Mouse (Mus musculus) retina, postnatal 1 day (tissue): Measurements from ENCODE around the gene Pcgf5.
"Not testable (repeated sequence)": the region's sequence is repeated elsewhere in the genome, so short reads cannot be mapped to it uniquely, and the experiment has no call there.

Experiments used
- DNase-seq: peaks from one replicate; pipeline ENCODE4 v3.0.0-alpha.2; 2012

Gene Pcgf5

GRCm38 (mm10) chr19:36388502-36388901, 40.4 kb downstream of the Pcgf5 start:
- no peak for DNase-seq

DNA sequence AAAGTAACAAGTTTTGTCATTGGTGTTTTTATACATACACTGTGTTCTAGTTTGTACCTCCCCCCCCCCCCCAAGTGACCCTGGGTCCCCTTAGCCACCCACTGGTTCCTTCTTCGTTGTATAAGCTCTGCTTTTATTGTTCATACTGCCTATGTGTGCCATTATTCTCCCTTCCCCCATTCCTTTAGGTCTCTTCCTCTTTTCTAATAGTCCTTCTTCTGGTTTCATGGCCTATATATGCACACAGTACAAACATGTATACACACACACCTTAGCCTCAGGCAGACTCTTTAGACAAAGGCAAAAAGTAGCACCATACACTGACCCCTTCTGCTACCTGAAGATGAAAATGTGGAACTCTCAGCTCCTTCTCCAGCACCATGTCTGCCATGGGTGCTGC, 42.6 kb downstream of the Pcgf5 start:
- no peak for DNase-seq

- DNase-seq, result no peak
Measured at GRCm38 (mm10) chr19:36398500-36398899, 50.4 kb downstream of the Pcgf5 start.

GRCm38 (mm10) chr19:36408352-36409100, 60.4 kb downstream of the Pcgf5 start:
- peak; percentile 4 for DNase-seq

DNA sequence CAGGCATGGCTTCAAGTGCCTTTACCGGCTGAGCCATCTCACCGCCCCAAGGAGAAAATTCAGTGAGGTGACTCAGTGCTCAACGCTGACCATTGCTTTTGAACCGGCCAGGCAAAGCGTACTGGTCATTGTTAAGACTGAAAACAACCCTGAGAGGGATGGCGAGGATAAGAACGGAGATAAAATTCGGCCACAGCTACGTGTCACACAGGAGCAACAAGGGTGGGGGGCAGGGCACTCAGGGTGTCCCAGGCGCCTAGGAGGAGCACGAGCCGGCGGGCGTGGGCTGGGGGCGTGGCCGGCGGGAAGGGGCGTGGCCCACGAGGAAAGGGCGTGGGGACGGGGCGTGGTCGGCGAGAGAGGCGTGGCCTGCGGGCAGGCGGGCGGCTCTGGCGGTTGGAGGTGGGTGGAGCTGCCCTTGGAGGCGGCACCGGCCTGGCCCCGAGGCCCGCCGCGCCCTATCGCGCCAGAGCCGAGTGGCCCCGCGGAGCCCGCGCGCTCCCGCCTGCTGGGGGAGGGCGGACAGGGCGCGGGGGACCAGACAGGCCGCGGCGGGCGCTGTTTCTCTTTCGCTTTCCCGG, 61.3 kb downstream of the Pcgf5 start:
- DNase-seq, result peak; percentile 94

DNA sequence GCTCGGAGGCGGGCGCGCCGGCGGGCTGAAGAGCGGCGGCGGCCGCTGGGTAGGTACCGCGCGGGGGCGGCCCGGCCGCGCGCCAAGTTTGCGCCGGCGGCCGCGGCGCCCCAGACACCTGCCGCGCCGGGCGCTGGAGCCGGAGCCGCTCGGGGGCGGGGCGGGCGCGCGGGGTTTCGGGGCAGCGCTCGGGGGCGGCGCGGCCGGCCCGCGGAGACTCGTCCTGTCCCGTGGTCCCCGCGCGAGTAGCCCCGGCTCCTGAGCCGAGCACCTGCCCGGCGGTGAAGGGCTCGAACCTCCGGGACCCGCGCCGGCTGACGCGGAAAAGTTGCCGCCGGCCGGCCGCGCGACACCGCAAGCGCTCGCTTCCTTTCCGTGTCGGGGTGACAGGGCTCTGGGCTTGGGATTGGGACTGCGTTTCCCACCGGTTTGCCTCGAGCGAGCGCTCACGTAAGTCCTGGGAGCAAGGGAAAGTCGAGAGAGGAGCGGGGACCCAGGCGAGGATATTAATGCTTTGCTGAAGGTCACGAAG, 61.8 kb downstream of the Pcgf5 start:
- peak; percentile 50 for DNase-seq

DNA sequence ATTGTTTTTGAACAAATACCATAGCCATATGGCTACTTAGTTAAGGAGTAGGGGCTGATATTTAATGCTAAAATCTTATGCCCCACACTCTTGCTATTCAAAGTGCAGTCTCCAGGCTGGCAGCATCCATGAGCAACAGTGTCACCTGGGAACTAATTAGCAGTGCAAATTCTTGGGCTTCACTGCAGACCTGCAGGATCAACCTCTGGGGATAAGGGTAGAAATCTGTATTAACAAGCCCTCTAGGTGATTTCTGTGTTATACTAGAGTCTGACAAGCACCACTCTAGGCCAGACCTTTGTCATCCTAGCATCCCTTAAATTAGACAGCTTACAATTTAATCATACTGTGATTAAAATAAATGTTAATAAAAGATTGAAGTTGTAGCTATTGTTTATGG, 71.8 kb downstream of the Pcgf5 start:
- no peak for DNase-seq

- DNase-seq, result no peak
Measured at GRCm38 (mm10) chr19:36427195-36427876, 79.2 kb downstream of the Pcgf5 start.

DNA sequence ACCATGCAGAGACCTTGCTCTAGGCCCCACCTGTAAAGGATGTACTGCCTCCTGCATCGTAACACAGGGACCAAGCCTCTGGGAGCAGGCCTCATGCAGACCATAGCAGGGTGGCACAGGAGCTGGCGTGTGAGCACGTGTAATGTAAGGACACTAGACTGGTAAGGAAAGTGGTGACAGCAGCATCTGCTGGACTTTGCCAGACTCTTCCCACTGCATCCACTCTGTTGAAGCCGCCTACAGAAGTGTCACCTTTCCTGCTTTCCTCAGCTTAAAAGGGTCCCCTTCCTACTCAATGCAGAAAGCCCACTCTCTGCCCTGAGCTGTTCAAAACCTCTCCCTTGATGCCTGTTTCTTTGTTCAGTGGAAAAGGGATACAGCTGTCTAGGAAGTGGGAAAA, 80.0 kb downstream of the Pcgf5 start:
- DNase-seq, result no peak

DNA sequence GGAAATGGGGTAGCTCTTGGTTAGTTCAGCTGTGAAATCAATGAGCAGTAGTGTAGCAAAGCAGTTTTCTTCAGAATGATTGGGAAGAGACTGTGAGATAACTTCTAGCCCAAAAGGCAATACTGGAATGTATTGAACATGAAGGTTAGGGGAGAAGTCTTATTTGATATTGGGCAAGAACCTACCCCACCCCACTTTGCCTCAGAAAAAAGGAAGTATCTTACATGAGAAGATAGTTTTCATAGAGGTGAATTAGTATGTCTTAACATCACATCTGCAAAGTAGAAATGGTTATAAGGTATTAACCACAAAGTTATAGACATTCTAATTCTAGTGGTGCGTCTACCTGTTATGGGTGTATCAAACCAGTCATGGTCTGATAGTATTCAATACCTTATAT, 81.2 kb downstream of the Pcgf5 start:
- DNase-seq, result no peak

GRCm38 (mm10) chr19:36433161-36433560, 85.1 kb downstream of the Pcgf5 start:
- no peak for DNase-seq

GRCm38 (mm10) chr19:36439894-36440714, 92.0 kb downstream of the Pcgf5 start:
- DNase-seq, result peak; percentile 61

DNA sequence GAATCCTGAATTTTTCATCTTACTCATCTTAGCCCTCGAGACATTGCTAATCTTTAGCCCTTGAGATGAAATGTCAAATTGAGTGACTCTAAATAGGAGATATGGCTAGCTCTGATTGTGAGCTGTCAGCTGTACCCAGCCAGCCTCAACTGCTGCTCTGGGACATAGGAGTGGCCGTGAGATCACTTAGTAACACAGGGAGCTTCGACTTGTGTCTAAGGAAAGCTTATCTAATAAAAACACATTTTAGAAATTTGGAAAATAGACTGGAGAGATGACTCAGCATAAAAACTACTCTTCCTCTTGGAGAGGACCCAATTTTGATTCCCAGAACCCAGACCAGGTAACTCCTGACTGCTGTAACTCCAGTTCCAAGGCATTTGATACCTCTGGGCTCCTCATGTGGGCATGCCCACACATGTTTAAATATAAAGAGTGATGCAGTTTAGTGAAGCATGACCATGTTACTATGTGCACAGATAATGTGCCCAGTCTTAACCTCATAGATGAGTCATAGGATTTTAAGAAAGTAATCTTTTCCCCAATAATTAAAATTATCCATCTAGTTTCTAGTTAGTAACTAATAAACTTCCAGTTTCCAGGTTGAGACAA, 103.0 kb downstream of the Pcgf5 start:
- DNase-seq, result no peak

- DNase-seq, result no peak
Measured at GRCm38 (mm10) chr19:36451731-36452130, 103.6 kb downstream of the Pcgf5 start.

- DNase-seq, result not testable (repeated sequence)
Measured at GRCm38 (mm10) chr19:36452210-36452609, 104.1 kb downstream of the Pcgf5 start.

GRCm38 (mm10) chr19:36453451-36453850, 105.3 kb downstream of the Pcgf5 start:
- DNase-seq, result no peak

DNA sequence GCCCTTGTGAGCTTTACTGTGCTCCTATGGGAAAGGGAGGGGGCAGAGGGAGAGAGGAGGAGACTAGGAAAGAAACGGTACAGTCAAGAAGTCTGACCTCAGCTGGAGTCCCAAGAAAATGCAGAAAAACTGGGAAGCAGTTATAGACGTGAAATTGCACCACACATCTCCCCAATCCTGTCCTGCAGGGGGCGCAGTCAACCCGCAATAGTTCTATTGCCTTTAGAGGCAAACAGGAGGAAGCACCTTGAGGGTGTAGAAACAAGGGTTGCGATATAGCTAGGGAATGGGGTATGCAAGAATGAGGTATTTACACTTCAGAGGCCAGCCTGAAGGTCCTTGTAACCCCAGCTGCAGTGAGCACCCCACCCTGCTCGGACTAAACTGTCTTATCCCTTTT, 122.0 kb downstream of the Pcgf5 start:
- DNase-seq, result peak; percentile 57

DNA sequence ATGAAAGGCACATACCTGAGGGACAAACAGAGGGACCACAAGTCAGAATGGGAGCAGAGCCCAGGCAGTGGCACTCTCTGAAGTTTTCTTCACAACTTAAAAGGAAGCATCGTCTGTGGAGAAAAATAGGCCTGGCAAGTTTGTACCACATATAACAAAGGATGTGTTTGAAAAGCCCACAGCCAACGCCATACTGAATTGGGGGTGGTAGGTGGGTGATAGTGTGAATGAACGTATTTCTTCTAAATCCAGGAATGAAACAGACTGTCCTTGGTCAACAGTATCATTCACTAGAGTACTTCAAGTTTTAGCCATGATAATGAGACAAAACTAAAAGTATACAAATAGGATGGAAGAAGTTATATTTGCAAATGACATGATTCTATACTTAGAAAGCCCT, 123.2 kb downstream of the Pcgf5 start:
- DNase-seq, result no peak

DNA sequence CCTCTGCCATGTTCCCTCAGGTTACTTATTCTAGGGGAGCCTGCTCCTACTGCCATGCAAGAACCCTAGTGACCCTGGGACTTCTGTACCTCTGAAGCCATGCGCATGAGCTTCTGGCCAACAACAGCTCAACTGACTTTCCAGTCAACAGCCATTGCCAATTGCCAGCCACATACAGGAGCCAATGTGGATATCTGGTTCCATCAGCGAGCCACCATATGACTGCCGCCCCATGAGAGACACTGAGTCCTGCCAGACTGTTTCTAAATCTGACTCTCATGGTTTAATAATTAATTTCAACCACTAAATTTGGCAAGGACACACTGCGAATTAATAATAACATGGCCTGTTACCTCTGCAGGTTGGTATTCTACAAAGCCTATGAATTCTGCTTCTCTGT, 128.5 kb downstream of the Pcgf5 start:
- no peak for DNase-seq

DNA sequence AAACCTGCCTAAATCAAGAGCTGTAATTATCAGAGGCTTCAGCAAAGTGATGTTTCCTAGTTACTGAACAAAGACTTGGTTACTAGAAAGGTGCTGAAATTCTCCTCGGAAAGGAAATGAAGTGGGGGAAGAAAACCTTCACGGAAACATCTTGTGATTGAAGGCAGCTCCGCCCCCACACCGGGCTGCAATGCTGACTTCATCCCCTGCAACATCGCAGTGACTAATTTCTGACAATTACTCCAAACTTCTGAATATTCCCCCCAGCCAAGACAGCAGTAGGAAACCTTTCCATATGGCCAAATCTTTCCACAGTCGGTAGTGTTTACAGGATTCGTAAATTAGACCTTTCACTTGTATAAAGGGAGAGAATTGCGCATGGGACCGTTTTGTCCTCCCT, 129.0 kb downstream of the Pcgf5 start:
- DNase-seq, result no peak

GRCm38 (mm10) chr19:36477684-36478083, 129.6 kb downstream of the Pcgf5 start:
- DNase-seq, result no peak

DNA sequence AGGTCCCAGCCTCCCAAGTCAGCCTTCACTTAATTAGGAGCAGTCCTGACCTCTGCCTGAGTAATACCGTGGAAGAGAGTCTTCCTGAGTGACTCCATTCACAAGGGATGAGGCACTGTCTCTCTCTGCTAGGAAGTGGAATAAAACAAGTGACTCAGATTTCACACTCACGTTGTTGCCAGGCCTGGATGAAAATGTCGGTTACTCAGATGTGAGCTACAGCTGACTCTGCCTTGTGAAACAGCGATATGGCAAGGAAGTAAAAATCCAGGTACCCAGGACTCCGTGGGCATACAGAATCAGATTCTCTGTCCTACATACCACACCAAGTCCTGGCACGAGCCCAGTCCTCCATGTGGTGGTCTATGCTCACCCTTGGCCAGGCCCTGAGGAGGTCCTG, 142.8 kb downstream of the Pcgf5 start:
- no peak for DNase-seq

DNA sequence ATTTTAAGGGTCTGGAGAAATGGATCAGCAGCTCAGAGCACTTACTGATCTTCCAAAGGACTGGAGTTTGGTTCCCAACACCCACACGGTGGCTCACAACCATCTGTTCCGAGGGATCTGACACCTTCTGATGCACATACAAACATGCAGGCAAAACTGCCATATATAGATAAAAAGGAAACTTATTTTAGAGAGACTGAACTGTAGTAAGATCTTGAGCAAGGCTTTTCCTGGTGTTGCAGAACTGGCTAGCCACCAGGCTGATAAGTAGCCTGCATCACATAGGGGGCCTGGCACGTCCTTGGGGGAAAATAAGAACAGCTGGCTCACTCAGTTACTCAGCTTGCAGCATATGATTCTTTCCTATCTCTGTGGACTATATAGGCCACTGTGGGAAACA, 147.4 kb downstream of the Pcgf5 start:
- no peak for DNase-seq
